Mouse (Mus musculus) neural tube, postnatal 0 days (tissue): ENCODE results near the gene Phf3. TPM values are rescaled to one million over a fixed set of nuclear protein-coding genes. Genes with fewer than 3 reads are reported as not detected.

ENCODE experiments used
- polyA plus RNA-seq: library from polyadenylated mRNA; unstranded; fragments of >200 nt; fragmentation: Nextera tagmentation; extraction: Ambion mirVana; gene quantifications from 2 replicates; pipeline ENCODE4 v1.2.1, GENCODE M21; 2015

Phf3 gene
- polyA plus RNA-seq = 33.1 and 36.7 TPM in 2 replicates

GRCm38 (mm10) chr1:30873541-30874260, at the start of gene Phf3:
TSS of gene Phf3 (minus strand) at chr1:30873921.

Other genes with a start within 250 kb of the Phf3 start
- not detected in 2 replicates for gene AC153137.1, start 104.0 kb upstream of the Phf3 start, polyA plus RNA-seq